Mouse (Mus musculus): Measurements from ENCODE around the gene Fcrl5. TPM values are rescaled to one million over a fixed set of nuclear protein-coding genes. Genes with fewer than 3 reads are reported as not detected.
A peak's percentile ranks its signal among the peaks of the same experiment; 100 is the strongest.

Gene Fcrl5
- polyA plus RNA-seq, 2 experiments, result not detected

DNA sequence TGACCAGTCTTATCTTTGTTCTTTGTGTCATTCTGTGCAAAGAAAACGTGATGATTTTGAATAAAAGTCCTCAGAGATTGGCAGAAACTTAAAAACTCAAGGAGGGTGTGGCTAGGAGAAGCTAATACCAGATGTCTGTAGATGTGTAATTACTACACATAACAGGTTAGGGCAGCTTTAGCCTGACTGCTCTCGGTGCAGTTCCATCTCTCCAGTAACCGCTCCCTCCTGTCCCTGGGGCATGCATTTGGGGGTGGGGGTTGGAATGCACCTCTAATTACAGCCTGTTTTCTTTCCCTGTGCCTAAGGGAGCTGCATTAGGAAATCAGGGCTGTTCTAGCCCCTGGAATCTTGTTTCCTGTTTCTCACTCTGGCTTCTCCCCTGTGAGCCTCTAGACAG, 94.7 kb downstream of the Fcrl5 start:
- Histone ChIP-seq H3K36me3 (ENCODE audit: control insufficient read depth, insufficient read depth, low read length) (peaks cover 75% of the 10 kb centered on the region), H3K4me1 (ENCODE audit: control insufficient read depth, insufficient read depth, low read length) (0 out of 2 replicates have a peak, but pooled peaks cover 4% of the 10 kb centered on the region), H3K9me3 (ENCODE audit: control insufficient read depth, low read length) (no peaks in the 10 kb centered on the region), H3K9ac (ENCODE audit: low read depth, low read length, severe bottlenecking) (no peak overlapping the region), H3K4me2 (replicated peaks; ENCODE audit: low read depth, low read length, severe bottlenecking) (no peak overlapping the region), H3K4me3 (replicated peaks; ENCODE audit: low read length) (no peak overlapping the region), H3K27me3 (ENCODE audit: control insufficient read depth, insufficient read depth, low read length) (no peaks in the 10 kb centered on the region), H3K27ac (replicated peaks; ENCODE audit: low read depth, low read length) (no peak overlapping the region)
- no peak for ATAC-seq (ENCODE audit: low FRiP score, low read depth)
- TF ChIP-seq POLR2A (IDR thresholded peaks at IDR 0.05; ENCODE audit: borderline replicate concordance, extremely low read depth, insufficient read depth, insufficient read length), result no peak
- 75% methylated on average over 3 of the region's 3 CpGs for WGBS
- peak; percentile 52 for DNase-seq (ENCODE audit: low spot score)

DNA sequence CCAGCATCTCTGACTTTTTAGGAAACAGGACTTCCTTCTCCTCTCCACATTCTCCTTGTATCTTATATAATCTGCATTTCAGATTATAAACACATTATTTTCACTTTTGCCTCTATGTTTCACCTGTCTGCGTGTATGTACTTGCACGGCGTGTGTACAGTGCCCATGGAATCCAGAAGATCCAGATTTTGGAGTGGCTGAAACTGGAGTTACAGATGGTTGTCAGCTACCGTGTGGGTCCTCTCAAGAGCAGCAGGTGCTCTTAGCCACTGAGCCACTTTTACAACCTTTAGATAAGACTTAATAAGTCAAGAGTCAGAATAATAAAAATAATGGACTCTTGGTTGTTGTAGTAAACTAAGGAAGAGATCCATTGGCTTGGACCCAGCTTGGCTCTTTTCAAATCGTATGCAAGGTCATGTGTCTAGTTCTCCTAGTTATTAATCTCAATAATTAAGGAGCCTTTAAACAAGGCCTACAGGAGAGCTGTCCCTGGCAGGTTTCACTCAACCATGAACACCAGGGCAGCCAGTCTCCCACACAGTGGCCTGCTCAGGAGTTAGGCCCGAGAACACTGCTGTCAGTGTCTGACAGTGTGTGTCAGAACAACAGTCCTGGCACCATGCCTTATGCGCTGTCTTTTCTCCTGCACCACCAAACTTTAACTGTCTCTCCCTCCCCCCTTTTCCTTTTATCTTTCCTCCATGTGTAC, 98.2 kb downstream of the Fcrl5 start:
- WGBS, result 82% methylated on average over 7 of the region's 7 CpGs
- no peak for DNase-seq (ENCODE audit: low spot score)
- no peak for ATAC-seq (ENCODE audit: low FRiP score, low read depth)
- TF ChIP-seq POLR2A (IDR thresholded peaks at IDR 0.05; ENCODE audit: borderline replicate concordance, extremely low read depth, insufficient read depth, insufficient read length), result no peak
- H3K4me1 ChIP-seq (ENCODE audit: control insufficient read depth, insufficient read depth, low read length), result no peaks in the 10 kb centered on the region
- H3K27me3 ChIP-seq (ENCODE audit: control insufficient read depth, insufficient read depth, low read length), result no peaks in the 10 kb centered on the region
- H3K4me2 ChIP-seq (replicated peaks; ENCODE audit: low read depth, low read length, severe bottlenecking), result no peak overlapping the region
- peaks cover 93% of the 10 kb centered on the region for H3K36me3 ChIP-seq (ENCODE audit: control insufficient read depth, insufficient read depth, low read length)
- H3K4me3 ChIP-seq (replicated peaks; ENCODE audit: low read length), result no peak overlapping the region
- no peaks in the 10 kb centered on the region for H3K9me3 ChIP-seq (ENCODE audit: control insufficient read depth, low read length)
- no peak overlapping the region for H3K9ac ChIP-seq (ENCODE audit: low read depth, low read length, severe bottlenecking)
- H3K27ac ChIP-seq (replicated peaks; ENCODE audit: low read depth, low read length), result no peak overlapping the region

DNA sequence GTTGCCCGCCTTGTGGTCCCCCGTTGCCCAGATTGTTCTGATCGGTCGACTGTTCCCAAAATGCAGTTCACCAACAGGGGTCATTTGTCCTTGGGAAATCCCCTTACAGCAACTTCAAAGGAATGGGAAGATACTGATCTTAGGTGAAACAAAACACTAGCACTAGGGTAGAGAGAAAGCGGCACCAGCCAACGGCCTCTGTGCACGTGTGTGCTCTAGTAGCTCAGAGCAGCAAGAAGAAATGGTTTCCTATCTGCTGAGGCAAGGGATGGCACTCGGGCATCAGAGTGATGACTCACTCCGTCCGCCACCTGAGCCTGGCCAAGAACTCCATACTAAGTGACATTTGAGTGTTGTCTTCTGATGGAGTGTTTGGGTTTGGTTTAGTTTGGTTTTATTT, 102.5 kb downstream of the Fcrl5 start:
- H3K9ac ChIP-seq (ENCODE audit: low read depth, low read length, severe bottlenecking), result no peak overlapping the region
- no peaks in the 10 kb centered on the region for H3K9me3 ChIP-seq (ENCODE audit: control insufficient read depth, low read length)
- no peaks in the 10 kb centered on the region for H3K4me1 ChIP-seq (ENCODE audit: control insufficient read depth, insufficient read depth, low read length)
- WGBS, result 72% methylated on average over 10 of the region's 10 CpGs
- H3K27ac ChIP-seq (replicated peaks; ENCODE audit: low read depth, low read length), result no peak overlapping the region
- TF ChIP-seq POLR2A (IDR thresholded peaks at IDR 0.05; ENCODE audit: borderline replicate concordance, extremely low read depth, insufficient read depth, insufficient read length), result no peak
- ATAC-seq (ENCODE audit: low FRiP score, low read depth), result no peak
- no peak overlapping the region for H3K4me3 ChIP-seq (replicated peaks; ENCODE audit: low read length)
- H3K4me2 ChIP-seq (replicated peaks; ENCODE audit: low read depth, low read length, severe bottlenecking), result no peak overlapping the region
- H3K36me3 ChIP-seq (ENCODE audit: control insufficient read depth, insufficient read depth, low read length), result peaks cover 61% of the 10 kb centered on the region
- no peaks in the 10 kb centered on the region for H3K27me3 ChIP-seq (ENCODE audit: control insufficient read depth, insufficient read depth, low read length)
- no peak for DNase-seq (ENCODE audit: low spot score)

DNA sequence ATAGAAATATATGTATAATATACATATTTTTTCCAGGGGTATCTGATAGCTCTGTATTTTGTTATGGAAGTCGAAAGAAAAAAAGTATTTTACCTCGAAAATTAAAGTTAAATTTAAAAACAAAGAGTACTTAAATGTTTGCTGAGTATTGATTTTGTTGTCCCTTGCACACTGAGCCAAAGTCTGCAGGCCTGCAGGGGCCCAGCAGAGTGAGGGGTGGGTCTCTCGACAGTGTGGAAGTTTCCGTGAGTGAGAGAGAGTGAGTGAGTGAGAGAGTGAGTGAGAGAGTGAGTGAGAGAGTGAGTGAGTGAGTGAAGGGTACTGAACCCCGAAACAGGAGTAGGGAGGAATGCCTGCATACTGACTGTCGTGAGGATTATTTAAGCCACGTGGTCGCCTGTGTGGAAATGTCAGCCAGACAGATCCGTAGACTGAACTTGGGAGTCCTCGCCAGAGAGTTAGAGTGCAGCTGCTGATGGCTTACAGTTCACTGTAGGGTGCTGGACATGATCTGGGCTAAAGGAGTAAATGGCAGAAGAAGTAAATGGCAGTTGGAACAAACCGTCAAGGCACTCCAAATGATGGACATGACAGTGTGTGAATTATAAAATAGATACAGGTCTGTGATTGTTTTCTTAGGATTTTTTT, 104.6 kb downstream of the Fcrl5 start:
- DNase-seq (ENCODE audit: low spot score) (no peak), ATAC-seq (ENCODE audit: low FRiP score, low read depth) (no peak)
- no peak for TF ChIP-seq POLR2A (IDR thresholded peaks at IDR 0.05; ENCODE audit: borderline replicate concordance, extremely low read depth, insufficient read depth, insufficient read length)
- H3K27ac ChIP-seq (replicated peaks; ENCODE audit: low read depth, low read length), result no peak overlapping the region
- WGBS, result 67% methylated on average over 11 of the region's 11 CpGs
- no peak overlapping the region for H3K4me2 ChIP-seq (replicated peaks; ENCODE audit: low read depth, low read length, severe bottlenecking)
- no peaks in the 10 kb centered on the region for H3K4me1 ChIP-seq (ENCODE audit: control insufficient read depth, insufficient read depth, low read length)
- peaks cover 43% of the 10 kb centered on the region for H3K36me3 ChIP-seq (ENCODE audit: control insufficient read depth, insufficient read depth, low read length)
- H3K9me3 ChIP-seq (ENCODE audit: control insufficient read depth, low read length), result no peaks in the 10 kb centered on the region
- no peak overlapping the region for H3K9ac ChIP-seq (ENCODE audit: low read depth, low read length, severe bottlenecking)
- no peaks in the 10 kb centered on the region for H3K27me3 ChIP-seq (ENCODE audit: control insufficient read depth, insufficient read depth, low read length)
- H3K4me3 ChIP-seq (replicated peaks; ENCODE audit: low read length), result no peak overlapping the region

DNA sequence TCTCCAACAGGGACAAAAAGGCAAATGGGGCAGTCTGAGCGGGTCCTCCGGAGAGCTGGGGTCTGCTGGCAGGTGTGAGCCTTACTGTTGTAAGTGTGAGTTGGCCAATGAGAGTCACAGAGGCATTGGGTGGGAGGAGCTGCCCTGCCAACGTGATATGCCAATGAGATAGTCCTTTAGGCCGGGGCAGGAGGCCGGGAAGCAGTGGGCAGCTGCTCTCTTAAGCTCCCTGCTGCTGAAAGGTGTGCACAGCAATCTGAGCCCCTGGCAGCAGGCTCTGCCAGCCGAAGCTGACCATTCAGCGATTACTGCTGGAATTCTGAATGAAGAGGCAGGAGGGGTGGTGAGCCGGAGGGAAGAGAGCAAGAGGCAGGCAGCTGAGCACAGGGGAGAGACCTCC, 105.1 kb downstream of the Fcrl5 start:
- DNase-seq (ENCODE audit: low spot score) (no peak), ATAC-seq (ENCODE audit: low FRiP score, low read depth) (peak; percentile 62; the same call in 1 of the 2 replicates)
- no peak overlapping the region for H3K9ac ChIP-seq (ENCODE audit: low read depth, low read length, severe bottlenecking)
- H3K4me2 ChIP-seq (replicated peaks; ENCODE audit: low read depth, low read length, severe bottlenecking), result no peak overlapping the region
- H3K4me1 ChIP-seq (ENCODE audit: control insufficient read depth, insufficient read depth, low read length), result no peaks in the 10 kb centered on the region
- peaks cover 37% of the 10 kb centered on the region for H3K36me3 ChIP-seq (ENCODE audit: control insufficient read depth, insufficient read depth, low read length)
- no peak overlapping the region for H3K4me3 ChIP-seq (replicated peaks; ENCODE audit: low read length)
- no peak for TF ChIP-seq POLR2A (IDR thresholded peaks at IDR 0.05; ENCODE audit: borderline replicate concordance, extremely low read depth, insufficient read depth, insufficient read length)
- H3K9me3 ChIP-seq (ENCODE audit: control insufficient read depth, low read length), result no peaks in the 10 kb centered on the region
- H3K27me3 ChIP-seq (ENCODE audit: control insufficient read depth, insufficient read depth, low read length), result no peaks in the 10 kb centered on the region
- 28% methylated on average over 8 of the region's 8 CpGs for WGBS
- no peak overlapping the region for H3K27ac ChIP-seq (replicated peaks; ENCODE audit: low read depth, low read length)

Data from limb, embryonic 14.5 days (tissue).